Mouse (Mus musculus): Measurements from ENCODE around the gene 1110032A03Rik. TPM values are rescaled to one million over a fixed set of nuclear protein-coding genes. Genes with fewer than 3 reads are reported as not detected.

1110032A03Rik gene
- polyA plus RNA-seq, 1 experiment from 2014 or later: 62.7 TPM

DNA sequence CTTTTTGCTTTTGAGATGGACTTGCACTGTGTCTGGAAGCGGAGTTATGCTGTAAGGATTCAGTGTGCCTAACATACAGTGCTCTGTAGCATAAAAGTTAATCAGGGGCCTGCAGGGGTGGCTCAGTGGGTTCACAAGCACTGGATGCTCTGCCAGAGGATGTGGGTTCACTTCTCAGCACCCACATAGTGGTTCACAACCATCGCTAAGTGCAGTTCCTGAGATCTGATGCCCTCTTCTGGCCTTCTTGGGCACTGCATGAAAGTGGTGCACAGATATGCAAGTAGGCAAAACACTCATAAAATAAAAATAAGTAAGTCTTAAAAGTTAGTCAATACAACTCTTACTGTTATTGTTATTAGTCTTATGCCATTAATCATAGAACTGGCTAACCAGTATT lies 6.8 kb upstream of the 1110032A03Rik start:
- WGBS: 77% methylated on average over 2 of the region's 2 CpGs
- Histone ChIP-seq H3K27ac (no peak overlapping the region), H3K36me3 (replicated peaks; ENCODE audit: control insufficient read depth, insufficient read depth) (peaks cover 91% of the 10 kb centered on the region), H3K4me2 (replicated peaks) (no peak overlapping the region), H3K27me3 (ENCODE audit: control insufficient read depth, insufficient read depth, low read length) (no peaks in the 10 kb centered on the region), H3K4me3 (replicated peaks; ENCODE audit: low read length) (no peak overlapping the region), H3K4me1 (replicated peaks; ENCODE audit: control insufficient read depth, insufficient read depth, low read length) (no peaks in the 10 kb centered on the region), H3K9ac (no peak overlapping the region), H3K9me3 (ENCODE audit: control insufficient read depth, low read length) (no peaks in the 10 kb centered on the region)
- no peak for ATAC-seq (ENCODE audit: low FRiP score)
- DNase-seq (ENCODE audit: low spot score): no peak

DNA sequence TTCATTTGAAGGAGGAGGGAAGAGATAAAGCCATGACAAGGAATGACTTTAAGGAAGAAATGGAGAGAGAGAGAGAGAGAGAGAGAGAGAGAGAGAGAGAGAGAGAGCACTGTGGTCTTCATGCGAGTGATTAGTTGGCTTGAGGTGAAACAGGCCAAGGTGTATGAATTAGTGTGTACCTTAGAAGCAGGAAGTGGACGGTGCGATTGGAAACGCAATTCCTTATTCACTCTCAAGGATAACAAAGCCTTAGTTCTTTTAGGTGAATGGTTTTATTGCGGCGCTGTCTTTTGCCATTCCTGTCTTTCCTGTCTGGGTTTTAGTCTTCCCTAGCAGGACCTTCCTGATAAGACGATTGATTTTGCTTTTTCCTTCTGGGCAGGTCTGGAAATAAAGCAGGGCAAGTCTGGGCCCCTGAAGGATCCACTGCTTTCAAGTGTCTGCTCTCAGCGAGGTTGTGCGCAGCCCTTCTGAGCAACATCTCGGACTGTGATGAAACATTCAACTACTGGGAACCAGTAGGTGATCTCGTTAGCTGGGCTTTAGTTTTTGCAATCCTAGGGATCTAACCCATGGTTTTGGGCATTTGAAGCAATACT lies 941 bp upstream of the 1110032A03Rik start:
- no peak for DNase-seq (ENCODE audit: low spot score)
- H3K27me3 ChIP-seq (ENCODE audit: control insufficient read depth, insufficient read depth, low read length): no peaks in the 10 kb centered on the region
- H3K4me2 ChIP-seq (replicated peaks): peak overlapping the region; percentile 66
- no peaks in the 10 kb centered on the region for H3K9me3 ChIP-seq (ENCODE audit: control insufficient read depth, low read length)
- peak overlapping the region; percentile 81 for H3K4me3 ChIP-seq (replicated peaks; ENCODE audit: low read length)
- peaks cover 43% of the 10 kb centered on the region for H3K36me3 ChIP-seq (replicated peaks; ENCODE audit: control insufficient read depth, insufficient read depth)
- ATAC-seq (ENCODE audit: low FRiP score): no peak
- 77% methylated on average over 11 of the region's 11 CpGs for WGBS
- H3K4me1 ChIP-seq (replicated peaks; ENCODE audit: control insufficient read depth, insufficient read depth, low read length): peaks cover 20% of the 10 kb centered on the region
- peak overlapping the region; percentile 94 for H3K9ac ChIP-seq
- peak overlapping the region; percentile 88 for H3K27ac ChIP-seq

GRCm38 (mm10) chr9:50775662-50776126 lies 374 bp upstream of the 1110032A03Rik start:
- H3K4me2 ChIP-seq (replicated peaks): peak overlapping the region; percentile 66
- 1% methylated on average over 30 of the region's 30 CpGs for WGBS
- ATAC-seq (ENCODE audit: low FRiP score) (peak; percentile 74), DNase-seq (ENCODE audit: low spot score) (peak; percentile 33)
- H3K9me3 ChIP-seq (ENCODE audit: control insufficient read depth, low read length): no peaks in the 10 kb centered on the region
- peaks cover 37% of the 10 kb centered on the region for H3K36me3 ChIP-seq (replicated peaks; ENCODE audit: control insufficient read depth, insufficient read depth)
- H3K4me1 ChIP-seq (replicated peaks; ENCODE audit: control insufficient read depth, insufficient read depth, low read length): peaks cover 20% of the 10 kb centered on the region
- no peaks in the 10 kb centered on the region for H3K27me3 ChIP-seq (ENCODE audit: control insufficient read depth, insufficient read depth, low read length)
- peak overlapping the region; percentile 81 for H3K4me3 ChIP-seq (replicated peaks; ENCODE audit: low read length)
- H3K9ac ChIP-seq: peak overlapping the region; percentile 94
- peak overlapping the region; percentile 88 for H3K27ac ChIP-seq

DNA sequence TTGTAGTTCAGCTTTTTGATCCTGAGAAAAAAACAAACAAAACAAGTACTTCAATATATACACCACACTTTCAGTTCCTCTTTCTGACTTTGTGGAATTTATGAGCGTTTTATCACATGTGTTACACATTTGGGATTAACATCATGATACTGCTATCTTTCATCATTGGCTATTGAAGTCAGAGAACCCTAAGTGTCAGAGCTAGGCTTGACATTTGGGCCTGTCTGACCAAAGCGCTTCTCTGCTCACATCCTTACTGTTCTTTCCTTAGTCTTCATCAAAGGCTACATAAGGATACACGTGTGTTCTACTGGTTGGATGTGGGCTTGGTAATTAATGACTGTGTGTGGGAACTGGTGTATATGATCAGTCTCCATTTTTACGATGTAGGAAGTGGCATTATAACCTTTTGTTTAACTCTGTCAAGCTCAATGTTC lies 1.3 kb downstream of the 1110032A03Rik start:
- WGBS: 73% methylated on average over 4 of the region's 4 CpGs
- Histone ChIP-seq H3K27ac (peak overlapping the region; percentile 88; the same call in 1 of the 2 replicates), H3K9ac (peak overlapping the region; percentile 94)

GRCm38 (mm10) chr9:50770011-50770410 lies 5.3 kb downstream of the 1110032A03Rik start:
- no peaks in the 10 kb centered on the region for H3K9me3 ChIP-seq (ENCODE audit: control insufficient read depth, low read length)
- 87% methylated on average over 2 of the region's 2 CpGs for WGBS
- no peak overlapping the region for H3K4me2 ChIP-seq (replicated peaks)
- peaks cover 10% of the 10 kb centered on the region; the same call in 1 of the 2 replicates for H3K36me3 ChIP-seq (replicated peaks; ENCODE audit: control insufficient read depth, insufficient read depth)
- no peak overlapping the region for H3K27ac ChIP-seq
- DNase-seq (ENCODE audit: low spot score): no peak
- no peak overlapping the region for H3K9ac ChIP-seq
- ATAC-seq (ENCODE audit: low FRiP score): no peak
- no peak overlapping the region for H3K4me3 ChIP-seq (replicated peaks; ENCODE audit: low read length)
- peaks cover 25% of the 10 kb centered on the region for H3K4me1 ChIP-seq (replicated peaks; ENCODE audit: control insufficient read depth, insufficient read depth, low read length)
- H3K27me3 ChIP-seq (ENCODE audit: control insufficient read depth, insufficient read depth, low read length): no peaks in the 10 kb centered on the region

More for the DNA sequence above, 1.3 kb downstream of the 1110032A03Rik start:
- peak overlapping the region; percentile 81; the same call in 1 of the 2 replicates for H3K4me3 ChIP-seq (replicated peaks; ENCODE audit: low read length)
- peaks cover 20% of the 10 kb centered on the region for H3K36me3 ChIP-seq (replicated peaks; ENCODE audit: control insufficient read depth, insufficient read depth)
- H3K27me3 ChIP-seq (ENCODE audit: control insufficient read depth, insufficient read depth, low read length): no peaks in the 10 kb centered on the region
- ATAC-seq (ENCODE audit: low FRiP score): no peak
- peak overlapping the region; percentile 66 for H3K4me2 ChIP-seq (replicated peaks)
- DNase-seq (ENCODE audit: low spot score): no peak
- peaks cover 23% of the 10 kb centered on the region for H3K4me1 ChIP-seq (replicated peaks; ENCODE audit: control insufficient read depth, insufficient read depth, low read length)
- H3K9me3 ChIP-seq (ENCODE audit: control insufficient read depth, low read length): no peaks in the 10 kb centered on the region

GRCm38 (mm10) chr9:50768107-50769002 lies 7.0 kb downstream of the 1110032A03Rik start, which contains the start of gene Fdxacb1:
Gene Fdxacb1, plus strand, starts transcription at chr9:50768236.
- Histone ChIP-seq H3K9ac (peak within 1 kb of the TSS; percentile 69), H3K9me3 (ENCODE audit: control insufficient read depth, low read length) (no peaks in the 10 kb centered on the region), H3K27me3 (ENCODE audit: control insufficient read depth, insufficient read depth, low read length) (no peaks in the 10 kb centered on the region), H3K27ac (peak within 1 kb of the TSS; percentile 88), H3K36me3 (replicated peaks; ENCODE audit: control insufficient read depth, insufficient read depth) (peaks cover 10% of the 10 kb centered on the region; the same call in 1 of the 2 replicates), H3K4me1 (replicated peaks; ENCODE audit: control insufficient read depth, insufficient read depth, low read length) (peaks cover 16% of the 10 kb centered on the region), H3K4me3 (replicated peaks; ENCODE audit: low read length) (peak within 1 kb of the TSS; percentile 55), H3K4me2 (replicated peaks) (peak within 1 kb of the TSS; percentile 85)
- 5% methylated on average over 59 of the region's 59 CpGs for WGBS
- ATAC-seq (ENCODE audit: low FRiP score) (peak; percentile 95), DNase-seq (ENCODE audit: low spot score) (peak; percentile 100)

DNA sequence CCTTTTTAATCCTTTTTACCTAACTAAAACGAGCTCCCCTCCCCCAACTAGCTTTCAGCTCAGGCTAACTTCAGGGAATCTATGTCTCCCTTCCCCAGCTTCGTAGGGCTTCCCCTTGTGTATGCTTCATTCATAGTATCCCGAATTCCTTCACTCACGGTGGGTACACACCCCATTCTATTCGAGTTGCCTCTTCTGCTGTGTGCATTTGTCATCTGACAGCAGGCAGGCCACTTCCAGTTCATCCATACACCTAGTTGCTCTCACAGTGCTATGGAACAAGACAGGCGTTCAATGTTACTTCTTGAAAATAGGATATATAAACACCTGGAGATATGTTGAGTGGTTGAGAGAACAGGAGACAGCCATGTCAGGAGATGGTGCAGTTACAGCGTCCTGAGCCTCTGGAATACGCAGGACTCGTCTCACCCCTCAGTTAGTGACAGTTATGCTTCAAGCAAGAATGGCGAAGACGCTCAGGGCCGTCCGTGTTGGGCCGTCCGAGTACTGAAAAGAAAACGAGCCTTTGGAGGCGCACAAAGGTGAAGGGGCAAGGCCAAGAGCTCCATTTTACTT lies 7.7 kb downstream of the 1110032A03Rik start:
- no peaks in the 10 kb centered on the region for H3K27me3 ChIP-seq (ENCODE audit: control insufficient read depth, insufficient read depth, low read length)
- WGBS: 6% methylated on average over 17 of the region's 17 CpGs
- H3K4me2 ChIP-seq (replicated peaks): peak overlapping the region; percentile 85
- ATAC-seq (ENCODE audit: low FRiP score) (peak; percentile 51), DNase-seq (ENCODE audit: low spot score) (no peak)
- peak overlapping the region; percentile 88 for H3K27ac ChIP-seq
- no peaks in the 10 kb centered on the region for H3K9me3 ChIP-seq (ENCODE audit: control insufficient read depth, low read length)
- peak overlapping the region; percentile 69 for H3K9ac ChIP-seq
- peaks cover 16% of the 10 kb centered on the region for H3K4me1 ChIP-seq (replicated peaks; ENCODE audit: control insufficient read depth, insufficient read depth, low read length)
- peaks cover 10% of the 10 kb centered on the region; the same call in 1 of the 2 replicates for H3K36me3 ChIP-seq (replicated peaks; ENCODE audit: control insufficient read depth, insufficient read depth)
- H3K4me3 ChIP-seq (replicated peaks; ENCODE audit: low read length): peak overlapping the region; percentile 55

GRCm38 (mm10) chr9:50763331-50763730 lies 12.0 kb downstream of the 1110032A03Rik start:
- peak; percentile 54 for DNase-seq (ENCODE audit: low spot score)
- H3K36me3 ChIP-seq (replicated peaks; ENCODE audit: control insufficient read depth, insufficient read depth): no peaks in the 10 kb centered on the region
- H3K4me1 ChIP-seq (replicated peaks; ENCODE audit: control insufficient read depth, insufficient read depth, low read length): peaks cover 7% of the 10 kb centered on the region; the same call in 1 of the 2 replicates
- H3K27ac ChIP-seq: no peak overlapping the region
- H3K9me3 ChIP-seq (ENCODE audit: control insufficient read depth, low read length): no peaks in the 10 kb centered on the region
- H3K27me3 ChIP-seq (ENCODE audit: control insufficient read depth, insufficient read depth, low read length): no peaks in the 10 kb centered on the region; the same call in 1 of the 2 replicates
- no peak overlapping the region for H3K4me3 ChIP-seq (replicated peaks; ENCODE audit: low read length)
- H3K9ac ChIP-seq: no peak overlapping the region
- ATAC-seq (ENCODE audit: low FRiP score): no peak
- WGBS: 77% methylated on average over 1 of the region's 1 CpGs
- no peak overlapping the region for H3K4me2 ChIP-seq (replicated peaks)
